Mouse (Mus musculus) layer of hippocampus, postnatal 10 days (tissue): ENCODE data around the gene Jak3. TPM values are rescaled to one million over a fixed set of nuclear protein-coding genes. Genes with fewer than 3 reads are reported as not detected.
"Not testable (repeated sequence)": the region's sequence is repeated elsewhere in the genome, so short reads cannot be mapped to it uniquely, and the experiment has no call there.

Experiments
- DNase-seq, 2 experiments: peaks; one replicate each; pipeline ENCODE4 v3.0.0; 2021; ENCODE audit warnings: low spot score in 2 of 2
- microRNA-seq, 2 experiments: library from miRNA; unstranded; fragments of <30 nt; microRNA quantifications; one replicate each; pipeline ENCODE4 v1.2.0; 2021
- total RNA-seq, 2 experiments: library from RNA; stranded (reverse); gene quantifications; 2 replicates each; pipeline ENCODE4 v1.2.3; 2021

Gene Jak3
- total RNA-seq, 2 experiments from 2014 or later = 7.7 to 7.8 TPM

DNA sequence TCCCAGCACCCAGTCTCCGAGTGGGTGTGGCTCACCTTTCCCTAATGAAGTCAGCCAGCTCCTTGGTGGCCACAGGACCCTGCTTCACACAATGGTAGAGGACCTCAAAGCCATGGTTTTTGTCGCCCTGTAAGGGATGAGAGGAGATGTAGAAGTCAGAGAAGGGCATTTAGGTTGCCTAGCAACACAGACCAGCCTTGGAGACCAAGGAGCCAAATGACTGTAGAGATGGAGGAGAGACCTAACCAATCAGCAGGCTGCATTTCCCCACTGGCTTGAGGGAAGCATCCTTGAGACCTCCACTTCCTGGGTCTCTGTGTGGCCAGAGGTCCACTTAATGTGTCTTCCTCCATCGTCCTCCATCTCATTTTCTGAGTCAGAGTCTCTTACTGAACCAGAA, 42.2 kb downstream of the Jak3 start:
- DNase-seq = no peak

DNA sequence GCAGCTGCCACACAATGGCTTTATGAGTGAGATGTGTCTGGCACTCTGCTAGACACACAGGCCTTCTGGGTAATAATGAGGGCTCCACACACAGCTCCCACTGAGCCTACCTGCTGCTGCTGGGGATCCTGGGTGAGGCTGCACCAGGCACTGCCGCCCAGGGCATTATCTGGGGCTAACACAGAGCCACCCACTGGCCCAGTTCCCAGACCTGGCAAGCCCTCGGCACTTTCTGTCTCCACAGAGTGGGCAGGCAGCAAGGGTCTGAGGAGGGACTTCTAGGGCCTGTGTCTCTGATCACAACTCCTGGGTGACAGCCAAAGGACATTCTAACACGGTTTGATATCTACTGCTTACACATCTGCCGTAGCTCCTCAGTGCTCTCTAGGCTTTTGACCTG, 43.1 kb downstream of the Jak3 start:
- DNase-seq = peak; percentile 67 to 78

DNA sequence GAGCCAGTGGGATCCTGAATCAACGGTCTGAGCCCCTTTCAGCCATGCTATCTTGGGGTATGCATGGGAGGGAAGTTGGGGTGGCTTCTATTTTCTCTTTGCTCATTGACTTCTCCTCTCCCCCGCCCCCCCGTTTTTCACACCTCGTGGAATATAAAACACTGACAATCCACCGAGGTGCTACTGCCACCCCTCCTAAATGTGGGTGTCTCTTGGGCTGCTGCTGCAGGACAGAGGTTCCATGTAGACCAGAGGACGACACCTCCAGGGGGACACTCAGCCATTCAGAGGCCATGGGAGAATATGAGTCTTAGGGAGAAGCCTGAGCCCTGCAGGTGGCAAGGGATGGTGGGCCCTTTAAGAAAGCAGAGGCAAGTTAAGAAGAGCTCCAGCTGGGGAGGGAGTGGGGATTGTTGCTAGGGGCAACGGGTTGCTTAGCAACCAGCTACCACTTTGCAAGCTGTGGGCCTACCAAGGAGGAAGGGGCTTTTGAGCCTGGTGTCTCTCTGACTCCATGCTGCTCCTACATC, 43.9 kb downstream of the Jak3 start:
- peak; percentile 75 to 76 for DNase-seq

DNA sequence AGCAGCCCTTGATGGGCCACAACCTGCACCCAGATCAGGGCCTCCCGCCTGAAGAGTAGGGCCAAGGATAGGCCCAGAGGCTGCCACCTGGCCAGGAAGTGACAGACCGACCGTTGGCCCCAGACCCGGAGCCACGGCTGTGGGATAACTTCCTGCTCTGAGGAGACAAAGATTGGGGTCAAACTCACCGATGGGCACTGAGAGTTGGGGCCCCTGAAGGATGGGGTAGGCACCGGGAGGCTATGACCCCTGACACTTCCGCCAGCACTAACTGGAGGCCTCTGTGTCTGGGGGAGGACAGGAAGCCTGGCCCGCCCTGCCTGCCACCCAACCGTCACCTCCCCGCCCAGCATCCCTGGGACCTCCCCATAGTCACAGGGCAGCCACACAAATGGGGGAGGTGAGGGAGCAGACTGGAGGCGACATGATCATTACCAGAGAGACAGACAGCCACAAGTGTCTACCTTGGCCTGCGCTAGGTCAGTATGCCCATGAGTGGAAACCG, 47.0 kb downstream of the Jak3 start:
- no peak for DNase-seq

DNA sequence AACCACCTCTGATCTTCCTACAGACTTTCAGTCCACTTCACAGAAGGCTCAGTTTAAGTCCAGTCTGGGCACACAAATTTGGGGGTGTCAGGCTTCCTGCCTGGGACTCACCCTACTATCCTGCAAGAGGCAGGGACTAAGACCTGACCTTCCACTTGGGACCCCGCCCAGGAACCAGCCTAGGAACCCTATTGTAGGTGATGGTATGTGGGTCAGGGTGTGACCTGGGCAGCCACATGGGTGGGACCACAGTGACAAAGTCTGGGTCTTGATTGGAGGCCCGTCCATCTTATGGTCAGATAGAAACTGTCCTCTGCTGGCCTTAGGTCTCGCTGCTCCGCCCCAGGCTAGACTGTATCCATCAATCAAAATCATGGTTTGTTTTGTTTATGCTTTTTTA, 48.3 kb downstream of the Jak3 start:
- DNase-seq = no peak

DNA sequence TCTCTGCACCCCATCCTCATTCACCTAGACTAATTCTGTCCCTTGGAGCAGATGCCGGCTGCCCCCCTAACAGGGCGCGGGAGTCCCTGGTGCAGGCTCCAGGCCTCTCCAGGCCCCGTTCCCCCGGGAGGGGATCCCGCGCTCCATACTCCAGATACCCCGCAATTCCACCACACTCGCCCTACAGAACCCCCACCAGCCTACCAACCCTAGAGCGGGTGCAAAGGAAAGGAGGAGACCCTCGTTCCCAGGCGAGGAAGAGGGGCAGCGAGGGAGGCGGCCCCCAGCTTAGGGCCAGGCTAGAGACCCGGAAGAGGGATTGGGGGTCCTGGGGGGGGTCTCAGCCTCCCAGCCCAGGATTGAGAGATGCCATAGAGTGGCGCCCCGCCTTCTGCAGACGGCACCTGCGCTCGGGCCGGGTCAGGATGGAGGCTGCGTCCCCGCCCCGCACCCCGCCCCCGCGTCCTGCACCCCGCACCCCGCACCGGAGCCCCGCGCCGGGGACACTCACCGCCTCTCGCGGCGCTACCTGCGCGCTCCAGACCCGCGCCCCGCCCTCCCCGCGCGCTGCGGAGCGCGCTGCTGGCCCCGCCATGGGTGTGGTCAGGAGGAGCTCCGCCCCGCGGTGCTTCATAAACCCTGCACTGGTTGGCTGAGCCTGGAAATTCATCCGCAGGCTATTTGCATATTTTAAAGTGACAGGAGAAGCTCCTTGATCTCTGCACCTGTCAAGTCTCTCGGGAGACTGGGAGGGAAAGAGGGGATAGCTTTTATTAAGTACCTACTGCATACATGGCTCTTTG, 49.2 kb downstream of the Jak3 start, which contains the start of gene Fcho1:
Gene Fcho1, minus strand, starts transcription at position 595 of the 803 bp plus-strand sequence.
- peak; percentile 78 to 82 for DNase-seq

DNA sequence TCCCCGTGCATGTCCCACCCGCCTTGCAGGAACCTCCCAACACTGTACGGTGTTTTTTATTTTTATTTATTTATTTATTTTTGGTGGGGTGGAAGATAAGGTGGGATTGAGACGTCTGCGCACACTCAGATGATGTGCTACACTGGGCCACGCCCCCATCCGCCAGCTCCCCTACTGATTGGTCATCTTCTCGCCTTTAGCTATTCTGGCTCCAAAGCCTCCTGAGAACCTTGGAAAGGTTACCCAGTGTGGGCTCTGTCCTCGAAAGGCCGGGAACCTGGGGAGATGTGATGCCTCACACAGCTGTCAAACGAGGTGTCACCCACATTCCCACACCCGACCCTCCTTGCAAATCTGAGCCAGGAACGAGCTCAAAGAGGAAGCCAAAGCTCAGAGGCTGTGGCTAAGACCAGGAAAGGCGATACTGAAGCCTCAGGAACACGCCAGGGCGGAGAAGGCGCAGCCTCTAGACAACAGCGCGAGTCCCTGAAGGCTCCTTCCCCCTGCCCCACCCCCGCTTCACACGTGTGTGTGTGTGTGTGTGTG, 52.2 kb downstream of the Jak3 start:
- peak in 1 of 2 experiments; percentile 56 for DNase-seq

DNA sequence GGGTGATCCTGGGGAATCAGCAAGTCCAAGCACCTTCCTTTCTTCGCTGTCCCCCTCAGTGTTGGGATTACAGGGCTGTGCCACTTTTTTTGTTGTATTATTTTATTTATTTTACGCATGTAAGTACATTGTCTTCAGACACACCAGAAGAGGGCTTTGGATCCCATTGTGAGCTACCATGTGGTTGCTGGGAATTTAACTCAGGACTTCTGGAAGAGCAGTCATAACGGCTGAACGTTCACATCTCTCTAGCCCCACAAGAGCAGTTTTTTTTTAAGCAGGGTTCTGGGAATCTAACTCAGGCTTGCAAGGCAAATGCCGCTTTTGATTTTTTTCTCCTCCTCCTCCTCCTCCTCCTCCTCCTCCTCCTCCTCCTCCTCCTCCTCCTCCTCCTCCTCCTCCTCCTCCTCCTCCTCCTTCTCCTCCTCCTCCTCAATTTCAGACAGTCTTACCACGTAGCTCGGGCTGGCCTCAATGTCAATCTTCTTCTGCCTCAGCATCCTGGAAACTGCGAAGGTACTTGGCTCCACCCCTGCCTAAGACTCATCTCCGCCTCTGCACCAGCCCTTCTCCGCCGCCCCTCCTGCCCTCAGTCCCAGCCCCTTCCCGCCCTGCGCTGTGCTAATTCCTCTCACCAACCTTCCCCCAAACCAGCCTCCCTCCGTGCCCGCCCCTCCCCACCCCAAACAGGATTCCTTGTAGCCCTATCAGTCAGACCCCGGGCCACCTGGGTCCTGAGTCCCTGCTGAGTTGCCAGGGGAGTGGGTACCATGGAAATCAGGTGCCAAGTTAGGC, 52.9 kb downstream of the Jak3 start:
- peak in 1 of 2 experiments; percentile 18 for DNase-seq

DNA sequence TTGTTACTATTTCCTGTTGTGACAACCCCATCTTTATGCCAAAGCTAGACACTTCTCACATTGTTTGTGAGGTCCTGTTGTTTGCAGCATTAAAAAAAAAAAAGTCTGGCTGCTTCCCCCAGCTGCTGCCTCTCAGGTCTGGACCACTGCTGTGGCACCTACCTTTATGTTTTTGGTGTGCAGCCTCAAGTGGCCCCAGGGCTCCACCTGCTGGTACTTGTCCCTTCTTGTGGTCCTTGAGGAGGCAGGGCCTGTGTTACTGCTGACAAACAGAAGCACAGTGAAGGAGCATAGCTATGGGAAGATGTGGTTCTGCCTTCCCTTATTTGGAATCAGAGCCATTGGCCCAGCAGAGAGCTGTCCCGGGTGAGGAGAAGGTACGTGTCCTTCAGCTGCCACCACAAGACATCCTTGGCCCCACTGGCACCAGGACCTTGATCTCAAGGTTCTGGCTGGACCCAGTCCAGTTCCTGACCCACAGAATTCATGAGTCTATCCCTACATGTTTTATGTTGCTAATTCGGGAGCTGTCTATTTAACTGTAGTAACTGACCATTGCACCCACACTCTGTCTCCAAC, 55.6 kb downstream of the Jak3 start:
- peak in 1 of 2 experiments; percentile 70 for DNase-seq

DNA sequence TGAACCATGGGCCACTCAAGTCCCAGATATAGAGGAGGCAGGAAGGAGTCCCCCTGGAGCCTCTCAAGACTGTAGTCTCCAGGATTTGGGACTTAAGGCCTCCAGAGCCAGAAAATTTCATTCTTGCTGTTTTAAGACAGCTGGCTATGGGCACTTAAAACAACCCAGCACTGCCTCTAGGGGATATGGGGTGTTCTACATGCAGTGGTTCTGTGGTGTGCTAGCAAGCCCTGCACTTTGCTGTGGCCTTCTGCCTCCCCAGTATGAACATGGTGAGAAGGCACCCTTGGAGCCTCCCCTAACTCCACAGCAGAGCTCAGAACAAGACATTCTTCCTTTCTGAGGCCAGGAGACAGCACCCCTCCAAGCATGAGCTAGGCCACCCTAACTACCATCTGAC, 62.2 kb downstream of the Jak3 start:
- DNase-seq = not testable (repeated sequence)

Small RNA genes lying within 50 kb of the gene (microRNA-seq; reads per million reads assigned to microRNA genes)
- 17.6 to 23.9 reads per million in 2 experiments for gene Mir6769b

Other genes with a start within 250 kb of the Jak3 start
- gene Abhd8, start 212.6 kb upstream of the Jak3 start, total RNA-seq = 100 to 1,000 TPM; 145 to 159 TPM
- 10 to 100 TPM; 59.5 to 69.2 TPM for gene Mrpl34, start 211.3 kb upstream of the Jak3 start, total RNA-seq
- gene Dda1, start 207.1 kb upstream of the Jak3 start, total RNA-seq = 100 to 1,000 TPM; 128 to 130 TPM
- gene Ano8, start 190.3 kb upstream of the Jak3 start, total RNA-seq = 10 to 100 TPM; 64.3 to 71.5 TPM
- 10 to 100 TPM; 26.4 to 29.4 TPM for gene Gtpbp3, start 188.2 kb upstream of the Jak3 start, total RNA-seq
- 1 to 10 TPM; 8.1 to 9.2 TPM for gene Plvap, start 164.5 kb upstream of the Jak3 start, total RNA-seq
- gene Ccdc194, start 150.6 kb upstream of the Jak3 start, total RNA-seq = not detected
- gene Bst2, start 138.8 kb upstream of the Jak3 start, total RNA-seq = 1 to 10 TPM; 4.1 to 4.8 TPM
- gene Mvb12a, start 133.4 kb upstream of the Jak3 start, total RNA-seq = 10 to 100 TPM; 36.9 to 40.7 TPM
- gene Tmem221, start 117.4 kb upstream of the Jak3 start, total RNA-seq = not detected
- not detected for gene Nxnl1, start 109.7 kb upstream of the Jak3 start, total RNA-seq
- gene Slc27a1, start 107.4 kb upstream of the Jak3 start, total RNA-seq = 10 to 100 TPM; 76.8 to 92.7 TPM
- gene Pgls, start 84.1 kb upstream of the Jak3 start, total RNA-seq = 10 to 100 TPM; 75.1 to 81.0 TPM
- gene Fam129c, start 78.6 kb upstream of the Jak3 start, total RNA-seq = 1 to 10 TPM; 4.6 to 5.8 TPM
- 10 to 100 TPM; 65.8 to 77.0 TPM for gene Colgalt1, start 65.3 kb upstream of the Jak3 start, total RNA-seq
- gene Unc13a, start 4.5 kb upstream of the Jak3 start, total RNA-seq = 100 to 1,000 TPM; 242 to 246 TPM
- 1 to 10 TPM; 2.3 to 2.4 TPM for gene Insl3, start 12.9 kb downstream of the Jak3 start, total RNA-seq
- under 1 TPM; 0.42 to 0.64 TPM for gene B3gnt3, start 25.5 kb downstream of the Jak3 start, total RNA-seq
- gene Fcho1, start 49.4 kb downstream of the Jak3 start, total RNA-seq = 100 to 1,000 TPM; 111 to 119 TPM
- gene Zfp709, start 205.7 kb downstream of the Jak3 start, total RNA-seq = 10 to 100 TPM; 10.4 to 12.3 TPM
- gene Zfp882, start 232.3 kb downstream of the Jak3 start, total RNA-seq = 10 to 100 TPM; 13.0 to 15.2 TPM
- 10 to 100 TPM; 27.9 to 28.2 TPM for gene Zfp617, start 232.3 kb downstream of the Jak3 start, total RNA-seq